ENCODE assay signal across 8 mouse cellular contexts in genomic region chr10:42633361-42634121, GRCm38 (mm10). TPM values are rescaled to one million over a fixed set of nuclear protein-coding genes. Genes with fewer than 3 reads are reported as not detected.
DNase-seq lines count a peak whose midpoint lies in the region; ATAC-seq and TF ChIP-seq lines count a peak whose summit lies in the region.

No protein-coding gene starts in this region.

- peak overlapping the region; percentile 80 for H3K4me2 ChIP-seq in heart, embryonic 12.5 days
- peak overlapping the region; percentile 31 for H3K4me2 ChIP-seq in hindbrain, embryonic 15.5 days
- peak overlapping the region; percentile 93 for H3K4me2 ChIP-seq in liver, postnatal 0 days (ENCODE audit: low read depth, low read length)
- H3K4me2 ChIP-seq in stomach, embryonic 15.5 days = peak overlapping the region; percentile 63

- TF ChIP-seq CTCF in liver, postnatal 0 days (IDR thresholded peaks at IDR 0.05; ENCODE audit: low read depth) = no peak

- H3K27me3 ChIP-seq in heart, embryonic 12.5 days (replicated peaks) = peaks cover 93% of the 10 kb centered on the region
- peaks cover 78% of the 10 kb centered on the region for H3K27me3 ChIP-seq in hindbrain, embryonic 15.5 days
- H3K27me3 ChIP-seq in liver, postnatal 0 days (ENCODE audit: insufficient read depth, low read length) = peaks cover 91% of the 10 kb centered on the region
- H3K27me3 ChIP-seq in stomach, embryonic 15.5 days (replicated peaks) = peaks cover 89% of the 10 kb centered on the region

- WGBS in heart, embryonic 12.5 days = 8% methylated on average over 23 of the region's 23 CpGs
- WGBS in hindbrain, embryonic 15.5 days = 5% methylated on average over 23 of the region's 23 CpGs
- 3% methylated on average over 23 of the region's 23 CpGs for WGBS in liver, postnatal 0 days (ENCODE audit: insufficient replicate concordance)
- 9% methylated on average over 23 of the region's 23 CpGs for WGBS in stomach, embryonic 15.5 days

- H3K9ac ChIP-seq in heart, embryonic 12.5 days = peak overlapping the region; percentile 27; the same call in 1 of the 2 replicates
- no peak overlapping the region for H3K9ac ChIP-seq in hindbrain, embryonic 15.5 days
- peak overlapping the region; percentile 31; the same call in 1 of the 2 replicates for H3K9ac ChIP-seq in liver, postnatal 0 days (replicated peaks)
- H3K9ac ChIP-seq in stomach, embryonic 15.5 days = no peak overlapping the region

- no peak for DNase-seq in heart, postnatal 25 days (ENCODE audit: low spot score)
- peak; percentile 31 for DNase-seq in embryo, embryonic 11 days
- DNase-seq in liver, postnatal 0 days = no peak
- no peak for DNase-seq in layer of hippocampus, postnatal 25 days (ENCODE audit: extremely low spot score in 1 of 2, low spot score in 1 of 2)
- no peak for DNase-seq in right cerebral cortex, postnatal 25 days

- peaks cover 42% of the 10 kb centered on the region for H3K4me1 ChIP-seq in heart, embryonic 12.5 days (replicated peaks)
- H3K4me1 ChIP-seq in hindbrain, embryonic 15.5 days (replicated peaks) = peaks cover 16% of the 10 kb centered on the region
- H3K4me1 ChIP-seq in liver, postnatal 0 days (ENCODE audit: insufficient read depth) = peaks cover 13% of the 10 kb centered on the region
- H3K4me1 ChIP-seq in stomach, embryonic 15.5 days = peaks cover 29% of the 10 kb centered on the region

- peak overlapping the region; percentile 51 for H3K4me3 ChIP-seq in heart, embryonic 12.5 days
- peak overlapping the region; percentile 1; the same call in 1 of the 2 replicates for H3K4me3 ChIP-seq in hindbrain, embryonic 15.5 days
- H3K4me3 ChIP-seq in liver, postnatal 0 days (ENCODE audit: low read depth, low read length) = peak overlapping the region; percentile 59
- peak overlapping the region; percentile 37 for H3K4me3 ChIP-seq in stomach, embryonic 15.5 days (replicated peaks)

- TF ChIP-seq EP300 in liver, postnatal 0 days (IDR thresholded peaks at IDR 0.05; ENCODE audit: low read depth) = no peak

- no peaks in the 10 kb centered on the region for H3K9me3 ChIP-seq in heart, embryonic 12.5 days (replicated peaks)
- H3K9me3 ChIP-seq in hindbrain, embryonic 15.5 days = no peaks in the 10 kb centered on the region
- H3K9me3 ChIP-seq in liver, postnatal 0 days (ENCODE audit: low read length) = no peaks in the 10 kb centered on the region
- H3K9me3 ChIP-seq in stomach, embryonic 15.5 days = no peaks in the 10 kb centered on the region

- no peaks in the 10 kb centered on the region for H3K36me3 ChIP-seq in heart, embryonic 12.5 days
- H3K36me3 ChIP-seq in hindbrain, embryonic 15.5 days = no peaks in the 10 kb centered on the region
- no peaks in the 10 kb centered on the region for H3K36me3 ChIP-seq in liver, postnatal 0 days (replicated peaks; ENCODE audit: insufficient read depth, low read length)
- H3K36me3 ChIP-seq in stomach, embryonic 15.5 days = no peaks in the 10 kb centered on the region

- no peak overlapping the region for H3K27ac ChIP-seq in heart, embryonic 12.5 days (ENCODE audit: poor library complexity, severe bottlenecking)
- H3K27ac ChIP-seq in hindbrain, embryonic 15.5 days (replicated peaks) = no peak overlapping the region
- H3K27ac ChIP-seq in liver, postnatal 0 days (ENCODE audit: low read depth) = no peak overlapping the region
- H3K27ac ChIP-seq in stomach, embryonic 15.5 days = no peak overlapping the region

- 0 out of 2 replicates have a peak, but pooled peaks have one; percentile 10 for ATAC-seq in heart, embryonic 12.5 days (ENCODE audit: insufficient number of reproducible peaks, low FRiP score)
- ATAC-seq in hindbrain, embryonic 15.5 days (ENCODE audit: low FRiP score, low read depth) = no peak
- no peak for ATAC-seq in liver, postnatal 0 days
- no peak for ATAC-seq in stomach, embryonic 15.5 days (ENCODE audit: insufficient read depth, low FRiP score, low read depth)

- intact Hi-C loops in heart, postnatal 25 days (cut with DNase I) = loop anchor here (2.0 to 10.0 kb wide), 2 partner anchors 51 to 649 kb away; partner anchors contain the start of genes Nr2e1 and Ostm1

RNA-seq across cellular contexts. Expression of gene Ostm1, which starts 49.9 kb away (rescaled TPM):
- polyA plus RNA-seq in heart, embryonic 12.5 days (2016; fragmentation: Nextera tagmentation; extraction: Ambion mirVana) = 28.5 and 28.6 TPM in 2 replicates
- 10 to 100 TPM; 16.0 to 16.6 TPM for total RNA-seq in heart, postnatal 25 days (2021)
- 35.0 and 35.4 TPM in 2 replicates for polyA plus RNA-seq in hindbrain, embryonic 15.5 days (2015; fragmentation: Nextera tagmentation; extraction: Ambion mirVana)
- polyA plus RNA-seq in liver, postnatal 0 days (2015; fragmentation: Nextera tagmentation; extraction: Ambion mirVana) = 10.2 and 12.1 TPM in 2 replicates
- 13.0 and 13.2 TPM in 2 replicates for polyA plus RNA-seq in stomach, embryonic 15.5 days (2015; fragmentation: Nextera tagmentation; extraction: Ambion mirVana)
- 10 to 100 TPM; 54.3 to 56.1 TPM for total RNA-seq in layer of hippocampus, postnatal 25 days (2021)

RNA-seq across cellular contexts. Expression of gene Nr2e1, which starts 50.1 kb away (rescaled TPM):
- polyA plus RNA-seq in heart, embryonic 12.5 days (2016; fragmentation: Nextera tagmentation; extraction: Ambion mirVana) = 0.08 TPM in 1 of 2 replicates, not detected in the other
- total RNA-seq in heart, postnatal 25 days (2021) = not detected
- 0.39 and 0.87 TPM in 2 replicates for polyA plus RNA-seq in hindbrain, embryonic 15.5 days (2015; fragmentation: Nextera tagmentation; extraction: Ambion mirVana)
- polyA plus RNA-seq in liver, postnatal 0 days (2015; fragmentation: Nextera tagmentation; extraction: Ambion mirVana) = not detected in 2 replicates
- 0.14 TPM in 1 of 2 replicates, not detected in the other for polyA plus RNA-seq in stomach, embryonic 15.5 days (2015; fragmentation: Nextera tagmentation; extraction: Ambion mirVana)
- 10 to 100 TPM; 14.6 to 16.6 TPM for total RNA-seq in layer of hippocampus, postnatal 25 days (2021)

Comparison
In these comparisons a context has a peak if more than half of its experiments do, and no peak if none do; other contexts are left out.
1. H3K4me2 ChIP-seq: peak in every context shown above with its lines; median percentile 93 in liver, postnatal 0 days; 80 in heart, embryonic 12.5 days; 63 in stomach, embryonic 15.5 days; 31 in hindbrain, embryonic 15.5 days.
2. H3K4me3 ChIP-seq: peak in every context shown above with its lines; median percentile 59 in liver, postnatal 0 days; 51 in heart, embryonic 12.5 days; 37 in stomach, embryonic 15.5 days; 1 in hindbrain, embryonic 15.5 days.
3. H3K9ac ChIP-seq: peak in heart, embryonic 12.5 days (single experiment) and liver, postnatal 0 days (single experiment); none in hindbrain, embryonic 15.5 days (single experiment) and stomach, embryonic 15.5 days (single experiment).